Mouse (Mus musculus) MEL (cell line): ENCODE measurements around the gene Slc12a8.

Experiments
- CHD2 ChIP-seq: IDR thresholded peaks from 2 replicates; pipeline ENCODE4 v1.6.1; 2011; ENCODE audit warnings: low read length, improper control_type of control experiment
- E2F4 ChIP-seq: IDR thresholded peaks from 2 replicates; pipeline ENCODE4 v1.6.1; 2011; ENCODE audit warnings: low read depth, low read length, improper control_type of control experiment, borderline replicate concordance
- EP300 ChIP-seq, 2 experiments: IDR thresholded peaks; 2 replicates each; pipeline ENCODE4 v1.6.1; 2011; ENCODE audit warnings: improper control_type of control experiment in 2 of 2, low read length in 2 of 2, low read depth in 1 of 2, mild to moderate bottlenecking in 1 of 2
- GATA1 ChIP-seq: IDR thresholded peaks from 2 replicates; pipeline ENCODE4 v1.6.1; 2011; ENCODE audit warnings: low read depth, low read length, improper control_type of control experiment
- MAFK ChIP-seq: IDR thresholded peaks from 2 replicates; pipeline ENCODE4 v1.6.1; 2011; ENCODE audit warnings: low read depth, mild to moderate bottlenecking, low read length, improper control_type of control experiment, borderline replicate concordance
- POLR2A ChIP-seq, 2 experiments: IDR thresholded peaks; 2 replicates each; pipeline ENCODE4 v1.6.1; 2011 to 2012; ENCODE audit warnings: low read length in 2 of 2, mild to moderate bottlenecking in 2 of 2, control low read depth in 1 of 2, improper control_type of control experiment in 1 of 2, low read depth in 1 of 2, moderate library complexity in 1 of 2; ENCODE audit not compliant: control insufficient read depth in 1 of 2, insufficient read depth in 1 of 2, poor library complexity in 1 of 2
- UBTF ChIP-seq: IDR thresholded peaks from 2 replicates; pipeline ENCODE4 v1.6.1; 2012; ENCODE audit warnings: low read depth, mild to moderate bottlenecking, inconsistent platforms, low read length, improper control_type of control experiment, moderate library complexity, borderline replicate concordance; ENCODE audit not compliant: insufficient read depth

DNA sequence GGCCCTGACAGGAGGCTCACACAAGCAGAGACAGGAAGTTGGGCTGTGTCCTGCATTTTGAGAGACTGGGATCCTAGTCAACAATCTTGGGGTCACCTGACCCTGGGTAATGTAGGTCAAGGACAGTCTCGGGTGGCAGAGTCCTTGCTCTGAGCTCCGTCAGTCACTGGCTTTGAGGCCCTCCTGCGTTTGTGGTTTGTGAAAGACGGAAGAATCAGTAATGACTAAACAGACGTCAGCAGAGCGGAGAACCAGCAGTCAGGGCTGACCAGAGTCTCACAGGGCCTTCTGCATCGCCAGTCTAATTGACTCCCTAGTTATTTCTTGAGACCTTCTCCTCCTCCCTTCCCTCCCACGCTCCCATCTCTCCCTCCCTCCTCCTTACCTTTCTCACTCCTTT lies 14.1 kb downstream of the Slc12a8 start:
- no peak for TF ChIP-seq CHD2
- no peak for TF ChIP-seq EP300 (IDR thresholded peaks at IDR 0.05; ENCODE audit: low read depth in 1 of 2, low read length in 2 of 2)
- TF ChIP-seq POLR2A (IDR thresholded peaks at IDR 0.05; ENCODE audit: control insufficient read depth in 1 of 2, insufficient read depth in 1 of 2, low read depth in 1 of 2, low read length in 2 of 2, poor library complexity in 1 of 2) = no peak
- TF ChIP-seq MAFK = no peak
- no peak for TF ChIP-seq E2F4
- no peak for TF ChIP-seq UBTF
- TF ChIP-seq GATA1 = no peak
